Mouse (Mus musculus) liver, embryonic 11.5 days (tissue): ENCODE measurements around the gene Ptprn2. TPM values are rescaled to one million over a fixed set of nuclear protein-coding genes. Genes with fewer than 3 reads are reported as not detected.

Experiments used
- ATAC-seq: fragments of 200-750 bp; cut with Nextera tagmentation; replicated peaks from 2 replicates; pipeline ENCODE4 v1.8.0; 2017; ENCODE audit warnings: moderate number of reproducible peaks, mild to moderate bottlenecking, moderate TSS enrichment, moderate library complexity; ENCODE audit not compliant: low FRiP score
- DNase-seq: peaks from one replicate; pipeline ENCODE4 v3.0.0-alpha.2; 2017; ENCODE audit warnings: low spot score
- H3K27ac ChIP-seq: fragments of 300-500 bp; sonication (generic); 2 replicates; pipeline ENCODE4 v1.5.1; 2014; ENCODE audit warnings: mild to moderate bottlenecking, low read depth, low read length, control low read depth
- H3K27me3 ChIP-seq: fragments of 300-500 bp; sonication (generic); replicated peaks from 2 replicates; pipeline ENCODE4 v1.6.1; 2014; ENCODE audit warnings: low read length, mixed read lengths; ENCODE audit not compliant: control insufficient read depth, insufficient read depth
- H3K36me3 ChIP-seq: fragments of 300-500 bp; sonication (generic); 2 replicates; pipeline ENCODE4 v1.6.1; 2014; ENCODE audit warnings: mild to moderate bottlenecking, low read length, moderate library complexity, mixed read lengths; ENCODE audit not compliant: control insufficient read depth, insufficient read depth
- H3K4me1 ChIP-seq: fragments of 300-500 bp; sonication (generic); replicated peaks from 2 replicates; pipeline ENCODE4 v1.6.1; 2014; ENCODE audit warnings: low read length, mixed read lengths; ENCODE audit not compliant: control insufficient read depth, insufficient read depth
- H3K4me2 ChIP-seq: fragments of 300-500 bp; sonication (generic); 2 replicates; pipeline ENCODE4 v1.6.1; 2014; ENCODE audit warnings: mild to moderate bottlenecking, control low read depth, moderate library complexity
- H3K4me3 ChIP-seq: fragments of 300-500 bp; sonication (generic); 2 replicates; pipeline ENCODE4 v1.5.1; 2014; ENCODE audit warnings: low read depth, low read length, control low read depth
- H3K9ac ChIP-seq: fragments of 300-500 bp; sonication (generic); 2 replicates; pipeline ENCODE4 v1.6.1; 2014; ENCODE audit warnings: low read depth, low read length, control low read depth
- H3K9me3 ChIP-seq: fragments of 300-500 bp; sonication (generic); 2 replicates; pipeline ENCODE4 v1.6.1; 2016; ENCODE audit warnings: low read length, inconsistent platforms, mixed read lengths; ENCODE audit not compliant: control insufficient read depth
- WGBS: fragments of 180-500 bp; shearing (Covaris S2); extraction: QIAGEN DNeasy Blood & Tissue Kit; methylation state at CpG from one replicate; pipeline ENCODE4 v1.1.7; 2014; 5-methylcytosine and 5-hydroxymethylcytosine counted together
- polyA plus RNA-seq: library from polyadenylated mRNA; unstranded; fragments of >200 nt; fragmentation: Nextera tagmentation; extraction: Ambion mirVana; gene quantifications from 2 replicates; pipeline ENCODE4 v1.2.1, GENCODE M21; 2014

The Ptprn2 gene
- polyA plus RNA-seq, 1 experiment from 2014 or later: 0.11 TPM

- no peak for ATAC-seq
- no peaks in the 10 kb centered on the region for H3K9me3 ChIP-seq
- H3K9ac ChIP-seq: no peak overlapping the region
- DNase-seq: no peak
- H3K27me3 ChIP-seq: no peaks in the 10 kb centered on the region
- H3K36me3 ChIP-seq: no peaks in the 10 kb centered on the region
- H3K4me1 ChIP-seq: no peaks in the 10 kb centered on the region
- no peak overlapping the region for H3K4me2 ChIP-seq
- WGBS: 66% methylated on average over 8 of the region's 8 CpGs
- H3K4me3 ChIP-seq: no peak overlapping the region
- H3K27ac ChIP-seq: no peak overlapping the region
These were observed 482.9 kb downstream of the Ptprn2 start for GRCm38 (mm10) chr12:116968215-116968939.

DNA sequence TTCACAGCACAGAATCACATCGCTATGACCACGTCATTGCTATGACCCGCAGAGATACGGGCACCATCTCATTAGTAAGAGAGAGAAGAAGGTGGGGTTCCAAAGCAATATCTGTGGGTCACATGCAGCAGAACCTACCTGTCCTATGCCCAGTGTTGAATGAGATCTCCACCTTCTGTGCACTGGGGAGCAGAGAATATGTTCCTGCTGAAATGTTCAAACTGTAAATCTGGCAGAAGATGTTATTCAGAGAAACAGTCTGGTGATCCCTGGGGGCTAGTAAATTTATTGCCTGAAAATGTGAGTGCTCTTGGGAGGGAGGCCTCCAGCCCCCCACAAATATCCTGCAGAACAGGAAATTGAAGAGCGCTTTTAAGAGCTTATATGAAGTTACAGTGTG, 490.0 kb downstream of the Ptprn2 start:
- no peak for ATAC-seq
- Histone ChIP-seq H3K9me3 (no peaks in the 10 kb centered on the region), H3K4me3 (no peak overlapping the region), H3K4me2 (no peak overlapping the region), H3K4me1 (no peaks in the 10 kb centered on the region), H3K27me3 (no peaks in the 10 kb centered on the region), H3K27ac (no peak overlapping the region), H3K9ac (no peak overlapping the region), H3K36me3 (no peaks in the 10 kb centered on the region)
- DNase-seq: no peak
- whole genome bisulfite sequencing: 82% methylated on average over 5 of the region's 5 CpGs

GRCm38 (mm10) chr12:116976981-116977380, 491.5 kb downstream of the Ptprn2 start:
- WGBS: 57% methylated on average over 6 of the region's 6 CpGs
- DNase-seq: no peak

GRCm38 (mm10) chr12:116978201-116978600, 492.7 kb downstream of the Ptprn2 start:
- ATAC-seq (no peak), DNase-seq (no peak)
- Histone ChIP-seq H3K27ac (no peak overlapping the region), H3K4me2 (no peak overlapping the region), H3K27me3 (no peaks in the 10 kb centered on the region), H3K4me1 (no peaks in the 10 kb centered on the region), H3K4me3 (no peak overlapping the region), H3K9ac (no peak overlapping the region), H3K36me3 (no peaks in the 10 kb centered on the region), H3K9me3 (no peaks in the 10 kb centered on the region)
- WGBS: 77% methylated on average over 6 of the region's 6 CpGs

More at GRCm38 (mm10) chr12:116976981-116977380, 491.5 kb downstream of the Ptprn2 start:
- H3K27ac ChIP-seq: no peak overlapping the region
- H3K4me2 ChIP-seq: no peak overlapping the region
- no peak overlapping the region for H3K4me3 ChIP-seq
- H3K9ac ChIP-seq: no peak overlapping the region
- H3K27me3 ChIP-seq: no peaks in the 10 kb centered on the region
- H3K4me1 ChIP-seq: no peaks in the 10 kb centered on the region
- H3K36me3 ChIP-seq: no peaks in the 10 kb centered on the region
- no peak for ATAC-seq
- H3K9me3 ChIP-seq: no peaks in the 10 kb centered on the region

- ATAC-seq (no peak), DNase-seq (no peak)
- Histone ChIP-seq H3K9me3 (no peaks in the 10 kb centered on the region), H3K4me3 (no peak overlapping the region), H3K27me3 (no peaks in the 10 kb centered on the region), H3K36me3 (no peaks in the 10 kb centered on the region), H3K9ac (no peak overlapping the region), H3K4me2 (no peak overlapping the region), H3K4me1 (no peaks in the 10 kb centered on the region), H3K27ac (no peak overlapping the region)
- WGBS: 59% methylated on average over 1 of the region's 1 CpGs
These were observed 495.8 kb downstream of the Ptprn2 start for GRCm38 (mm10) chr12:116981315-116981714.

DNA sequence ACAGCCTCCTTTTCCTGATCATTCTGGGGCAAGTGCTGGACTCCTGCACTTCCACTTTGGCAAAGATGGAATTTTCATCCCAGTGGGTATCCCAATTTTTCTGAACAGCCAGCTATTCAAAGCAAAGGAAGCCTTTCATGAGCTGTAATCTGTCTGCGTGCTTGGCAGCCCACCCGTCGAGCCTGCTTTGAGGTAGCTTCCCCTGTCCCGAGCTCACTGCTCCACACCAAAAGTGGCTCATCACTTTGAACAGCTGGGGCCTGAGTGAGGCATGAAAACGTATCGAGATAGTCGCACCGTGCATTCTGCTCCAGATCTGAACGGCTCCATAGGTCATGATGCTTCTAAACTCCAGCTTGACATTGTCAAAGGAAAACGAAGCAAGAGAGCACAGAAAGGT, 503.6 kb downstream of the Ptprn2 start:
- Histone ChIP-seq H3K4me1 (no peaks in the 10 kb centered on the region), H3K9me3 (no peaks in the 10 kb centered on the region), H3K27ac (no peak overlapping the region), H3K4me2 (no peak overlapping the region), H3K9ac (no peak overlapping the region), H3K36me3 (no peaks in the 10 kb centered on the region), H3K27me3 (no peaks in the 10 kb centered on the region), H3K4me3 (no peak overlapping the region)
- WGBS: 73% methylated on average over 10 of the region's 10 CpGs
- ATAC-seq (no peak), DNase-seq (no peak)

DNA sequence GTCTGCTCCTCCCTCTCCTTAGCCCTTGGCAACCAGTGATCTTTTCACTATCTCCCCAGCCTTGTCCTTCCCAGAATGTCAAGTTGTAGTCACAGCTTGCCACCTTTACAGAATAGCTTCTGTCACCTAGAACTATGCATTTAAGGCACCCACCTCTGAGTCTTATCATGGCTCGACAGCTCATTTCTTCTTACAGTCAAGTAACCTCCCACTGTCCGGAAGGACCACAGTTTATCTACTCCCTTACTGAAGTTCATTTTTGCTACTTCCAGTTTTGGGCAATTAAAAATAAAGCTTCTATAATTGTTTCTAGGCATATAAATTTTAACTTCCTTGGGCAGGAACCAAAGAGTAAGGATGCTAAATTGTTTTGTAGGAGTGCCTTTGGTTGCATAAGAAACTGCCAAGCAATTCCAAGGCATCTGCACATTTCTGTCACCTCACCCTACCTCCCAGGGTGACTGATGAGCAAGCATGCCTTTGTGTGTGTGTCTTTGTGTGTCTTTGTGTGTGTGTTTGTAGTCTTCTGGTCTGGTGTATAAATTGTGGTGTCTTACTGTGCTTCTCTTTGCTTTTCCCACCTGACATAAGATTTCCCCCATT, 516.1 kb downstream of the Ptprn2 start:
- WGBS: 70% methylated on average over 2 of the region's 2 CpGs

DNA sequence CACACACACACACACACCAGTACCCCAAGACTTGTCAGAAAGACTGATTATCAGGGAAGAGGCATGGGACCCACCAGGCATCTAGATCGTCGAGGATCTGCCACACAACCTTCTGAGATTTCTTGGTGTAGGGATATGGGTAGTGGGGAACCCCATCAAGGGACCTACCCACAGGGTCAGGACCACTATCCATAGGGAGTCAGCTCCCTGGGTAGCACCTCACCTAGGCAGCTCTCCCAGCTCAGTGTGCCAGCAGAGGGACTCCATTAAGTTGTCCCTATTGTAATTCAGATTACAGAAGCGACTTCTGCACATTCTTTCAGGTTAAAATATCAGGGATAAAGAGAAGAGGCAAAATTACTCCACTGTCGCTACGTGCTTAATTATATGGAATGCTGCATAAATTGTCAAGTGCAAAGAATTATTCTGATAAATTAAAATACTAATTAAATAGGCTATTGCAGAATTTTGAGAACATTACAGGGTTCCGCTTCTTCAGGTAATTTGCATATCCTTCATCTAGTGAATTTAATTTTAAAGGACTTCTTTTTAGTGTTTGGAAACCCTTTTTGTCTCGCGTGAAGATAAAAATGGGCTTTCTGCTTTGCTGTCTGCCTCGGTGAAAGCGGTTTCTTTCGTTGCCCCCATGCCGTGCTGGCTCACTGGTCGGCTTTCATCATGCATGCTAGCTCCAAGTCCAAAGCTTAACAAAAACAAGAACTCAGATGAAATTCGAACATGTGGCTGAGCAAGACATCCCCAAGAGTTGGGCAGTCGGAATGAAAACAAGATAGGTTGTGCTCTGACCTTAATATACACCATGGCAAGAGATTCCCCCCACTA, 531.5 kb downstream of the Ptprn2 start:
- Histone ChIP-seq H3K9me3 (no peaks in the 10 kb centered on the region), H3K4me1 (no peaks in the 10 kb centered on the region), H3K9ac (no peak overlapping the region), H3K27me3 (no peaks in the 10 kb centered on the region), H3K4me3 (no peak overlapping the region), H3K4me2 (no peak overlapping the region), H3K27ac (no peak overlapping the region), H3K36me3 (no peaks in the 10 kb centered on the region)
- WGBS: 73% methylated on average over 15 of the region's 15 CpGs
- DNase-seq (no peak), ATAC-seq (no peak)

More for the DNA sequence above, 516.1 kb downstream of the Ptprn2 start:
- no peak overlapping the region for H3K9ac ChIP-seq
- no peaks in the 10 kb centered on the region for H3K36me3 ChIP-seq
- H3K27ac ChIP-seq: no peak overlapping the region
- DNase-seq (no peak), ATAC-seq (no peak)
- no peak overlapping the region for H3K4me3 ChIP-seq
- H3K27me3 ChIP-seq: no peaks in the 10 kb centered on the region
- no peak overlapping the region for H3K4me2 ChIP-seq
- H3K4me1 ChIP-seq: no peaks in the 10 kb centered on the region
- H3K9me3 ChIP-seq: no peaks in the 10 kb centered on the region
